Mouse (Mus musculus): ENCODE results near the gene Dusp16. TPM values are rescaled to one million over a fixed set of nuclear protein-coding genes. Genes with fewer than 3 reads are reported as not detected.

Dusp16 gene
- polyA plus RNA-seq, 1 experiment = 3.3 TPM

GRCm38 (mm10) chr6:134829786-134830700, 37.6 kb upstream of the Dusp16 start, which contains the start of gene Crebl2:
Gene Crebl2 (plus strand): TSS chr6:134830154.
- peak within 1 kb of the TSS; percentile 52 for H3K4me3 ChIP-seq (ENCODE audit: insufficient read depth, poor library complexity, severe bottlenecking)
- H3K79me3 ChIP-seq (ENCODE audit: low read depth) = no peaks in the 10 kb centered on the region
- no peaks in the 10 kb centered on the region for H3K79me2 ChIP-seq (ENCODE audit: control insufficient read depth, insufficient read depth)
- H3K36me3 ChIP-seq (ENCODE audit: control insufficient read depth, insufficient read depth) = no peaks in the 10 kb centered on the region
- no peak for TF ChIP-seq MYOD1 (IDR thresholded peaks at IDR 0.05; ENCODE audit: control insufficient read depth, insufficient read length, low read depth)
- peak; percentile 51 for TF ChIP-seq MAX (IDR thresholded peaks at IDR 0.05)
- TF ChIP-seq FOSL1 (IDR thresholded peaks at IDR 0.05; ENCODE audit: insufficient read depth, low read length, poor library complexity, severe bottlenecking) = no peak
- no peaks in the 10 kb centered on the region for H3K27me3 ChIP-seq (ENCODE audit: control insufficient read depth, insufficient read depth, insufficient read length)
- H3ac ChIP-seq (ENCODE audit: control insufficient read depth, insufficient read length, low read depth) = peak within 1 kb of the TSS; percentile 63

DNA sequence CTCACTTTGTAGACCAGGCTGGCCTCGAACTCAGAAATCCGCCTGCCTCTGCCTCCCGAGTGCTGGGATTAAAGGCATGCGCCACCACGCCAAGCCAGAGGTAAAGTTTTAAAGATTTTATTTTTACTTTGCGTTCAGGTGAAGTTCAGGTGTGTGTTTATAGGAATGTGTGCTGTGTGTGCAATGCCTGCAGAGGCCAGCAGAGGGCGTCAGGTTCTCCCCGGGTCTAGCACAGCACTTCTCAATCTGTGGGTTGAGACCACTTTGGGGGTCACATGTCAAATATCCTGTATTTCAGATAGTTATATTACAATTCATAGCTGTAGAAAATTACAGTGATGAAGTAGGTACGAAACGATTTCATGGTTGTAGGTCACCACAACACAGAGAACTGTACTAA, 30.4 kb upstream of the Dusp16 start:
- H3K79me2 ChIP-seq (ENCODE audit: control insufficient read depth, insufficient read depth) = no peaks in the 10 kb centered on the region
- TF ChIP-seq MYOG (IDR thresholded peaks at IDR 0.05; ENCODE audit: control insufficient read depth, extremely low read depth, insufficient read length) = no peak
- TF ChIP-seq MAX (IDR thresholded peaks at IDR 0.05) = no peak
- TF ChIP-seq CTCF (IDR thresholded peaks at IDR 0.05; ENCODE audit: control insufficient read depth, insufficient read depth, insufficient read length) = no peak
- no peak for TF ChIP-seq USF1 (IDR thresholded peaks at IDR 0.05; ENCODE audit: low read depth)
- TF ChIP-seq CEBPB (IDR thresholded peaks at IDR 0.05; ENCODE audit: low read depth) = no peak
- TF ChIP-seq MYOD1 (IDR thresholded peaks at IDR 0.05; ENCODE audit: control insufficient read depth, insufficient read length, low read depth) = no peak
- TF ChIP-seq FOSL1 (IDR thresholded peaks at IDR 0.05; ENCODE audit: insufficient read depth, low read length, poor library complexity, severe bottlenecking) = no peak
- no peak overlapping the region for H3K4me3 ChIP-seq (ENCODE audit: insufficient read depth, poor library complexity, severe bottlenecking)
- H3K79me3 ChIP-seq (ENCODE audit: low read depth) = no peaks in the 10 kb centered on the region
- H3K27me3 ChIP-seq (ENCODE audit: control insufficient read depth, insufficient read depth, insufficient read length) = no peaks in the 10 kb centered on the region
- no peak overlapping the region for H3ac ChIP-seq (ENCODE audit: control insufficient read depth, insufficient read length, low read depth)
- H3K36me3 ChIP-seq (ENCODE audit: control insufficient read depth, insufficient read depth) = no peaks in the 10 kb centered on the region

DNA sequence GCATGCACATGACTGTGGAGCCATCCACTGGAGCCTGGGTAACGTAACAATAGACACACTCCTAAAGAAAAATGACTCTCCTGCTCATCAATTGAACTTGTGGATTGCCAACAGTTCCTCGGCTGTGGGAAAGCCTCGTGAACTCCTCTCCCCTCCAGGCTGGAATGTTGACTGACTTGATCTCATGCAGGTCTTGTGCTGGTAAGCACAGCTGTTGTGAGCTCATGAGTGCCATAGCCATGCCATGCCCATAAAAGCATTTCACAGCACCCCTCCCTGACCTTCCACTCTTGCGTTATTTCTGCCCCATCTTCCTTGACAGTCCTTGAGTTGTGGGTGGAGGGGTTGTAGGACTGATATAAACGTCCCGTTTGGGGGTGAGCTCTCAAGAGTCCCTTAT, 28.0 kb upstream of the Dusp16 start:
- Histone ChIP-seq H3K27me3 (ENCODE audit: control insufficient read depth, insufficient read depth, insufficient read length) (no peaks in the 10 kb centered on the region), H3ac (ENCODE audit: control insufficient read depth, insufficient read length, low read depth) (no peak overlapping the region), H3K36me3 (ENCODE audit: control insufficient read depth, insufficient read depth) (no peaks in the 10 kb centered on the region), H3K79me2 (ENCODE audit: control insufficient read depth, insufficient read depth) (no peaks in the 10 kb centered on the region), H3K79me3 (ENCODE audit: low read depth) (no peaks in the 10 kb centered on the region), H3K4me3 (ENCODE audit: insufficient read depth, poor library complexity, severe bottlenecking) (no peak overlapping the region)
- TF ChIP-seq FOSL1 (IDR thresholded peaks at IDR 0.05; ENCODE audit: insufficient read depth, low read length, poor library complexity, severe bottlenecking) (no peak), MYOG (IDR thresholded peaks at IDR 0.05; ENCODE audit: control insufficient read depth, extremely low read depth, insufficient read length) (no peak), MAX (IDR thresholded peaks at IDR 0.05) (no peak), CEBPB (IDR thresholded peaks at IDR 0.05; ENCODE audit: low read depth) (no peak), MYOD1 (IDR thresholded peaks at IDR 0.05; ENCODE audit: control insufficient read depth, insufficient read length, low read depth) (no peak), USF1 (IDR thresholded peaks at IDR 0.05; ENCODE audit: low read depth) (no peak)

DNA sequence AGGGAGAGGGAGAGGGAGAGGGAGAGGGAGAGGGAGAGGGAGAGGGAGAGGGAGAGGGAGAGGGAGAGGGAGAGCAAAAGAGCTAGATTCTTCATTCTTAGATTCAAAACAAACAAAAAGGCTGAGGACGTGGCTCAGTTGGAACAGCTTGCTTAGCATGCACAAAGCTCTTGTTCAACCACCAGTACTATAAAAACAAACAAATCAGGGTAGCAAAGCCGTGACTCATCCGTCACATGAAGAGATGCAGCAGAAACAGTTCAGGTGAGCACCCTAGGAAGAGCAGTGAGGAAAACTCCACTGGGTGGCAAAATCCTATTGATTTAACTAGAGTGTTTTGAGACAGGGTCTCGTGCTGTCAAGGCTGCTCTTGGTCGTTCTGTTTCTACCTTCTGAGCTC, 27.3 kb upstream of the Dusp16 start:
- H3K79me2 ChIP-seq (ENCODE audit: control insufficient read depth, insufficient read depth) = no peaks in the 10 kb centered on the region
- H3K4me3 ChIP-seq (ENCODE audit: insufficient read depth, poor library complexity, severe bottlenecking) = no peak overlapping the region
- no peak overlapping the region for H3ac ChIP-seq (ENCODE audit: control insufficient read depth, insufficient read length, low read depth)
- no peaks in the 10 kb centered on the region for H3K79me3 ChIP-seq (ENCODE audit: low read depth)
- H3K27me3 ChIP-seq (ENCODE audit: control insufficient read depth, insufficient read depth, insufficient read length) = no peaks in the 10 kb centered on the region
- H3K36me3 ChIP-seq (ENCODE audit: control insufficient read depth, insufficient read depth) = no peaks in the 10 kb centered on the region
- TF ChIP-seq CEBPB (IDR thresholded peaks at IDR 0.05; ENCODE audit: low read depth) (no peak), MYOG (IDR thresholded peaks at IDR 0.05; ENCODE audit: control insufficient read depth, extremely low read depth, insufficient read length) (no peak), USF1 (IDR thresholded peaks at IDR 0.05; ENCODE audit: low read depth) (no peak), CTCF (IDR thresholded peaks at IDR 0.05; ENCODE audit: control insufficient read depth, insufficient read depth, insufficient read length) (no peak), FOSL1 (IDR thresholded peaks at IDR 0.05; ENCODE audit: insufficient read depth, low read length, poor library complexity, severe bottlenecking) (no peak), MAX (IDR thresholded peaks at IDR 0.05) (no peak), MYOD1 (IDR thresholded peaks at IDR 0.05; ENCODE audit: control insufficient read depth, insufficient read length, low read depth) (no peak)

DNA sequence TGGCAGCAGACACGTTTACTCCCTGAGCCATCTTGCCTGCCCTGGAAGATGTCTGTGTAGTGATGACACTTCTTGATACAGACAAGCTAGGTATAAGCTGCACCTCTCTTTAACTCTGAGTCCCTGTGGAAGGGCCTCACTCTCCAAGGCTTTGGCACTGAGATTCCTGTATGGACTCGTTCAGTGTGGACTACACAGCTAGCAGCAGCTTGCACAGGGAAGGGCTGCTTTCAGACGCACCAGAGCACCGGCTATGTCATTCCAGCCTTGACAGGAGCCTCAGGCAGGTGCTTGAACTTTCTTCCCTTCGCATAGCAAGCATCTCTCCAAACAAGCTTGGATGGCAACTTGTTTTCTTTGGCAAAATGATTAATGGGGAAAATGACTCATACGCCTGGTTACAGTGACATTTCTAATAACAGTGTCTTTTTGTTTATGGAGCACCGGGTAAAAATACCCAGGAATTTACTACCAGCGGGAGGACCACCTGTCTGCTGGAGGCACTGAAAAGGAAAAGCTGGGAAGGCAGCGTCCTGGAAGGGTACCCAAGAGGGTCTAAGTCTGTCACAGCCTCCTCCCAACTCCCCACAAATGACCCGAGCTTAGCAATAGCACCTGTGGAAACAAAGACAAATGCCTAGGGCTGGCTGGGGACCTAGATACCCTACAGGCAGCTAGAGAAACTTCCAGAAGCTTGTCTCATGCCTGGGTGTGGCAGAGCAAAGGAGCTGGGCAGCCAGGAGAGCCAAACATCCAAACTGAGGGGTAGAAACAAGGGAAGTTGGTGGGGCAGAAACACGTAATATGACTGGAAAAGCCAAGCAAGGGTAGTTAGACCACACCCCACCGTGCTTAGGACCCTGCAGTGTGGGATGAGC, 24.9 kb upstream of the Dusp16 start:
- TF ChIP-seq MYOG (IDR thresholded peaks at IDR 0.05; ENCODE audit: control insufficient read depth, extremely low read depth, insufficient read length) (no peak), MYOD1 (IDR thresholded peaks at IDR 0.05; ENCODE audit: control insufficient read depth, insufficient read length, low read depth) (peak; percentile 31), CTCF (IDR thresholded peaks at IDR 0.05; ENCODE audit: control insufficient read depth, insufficient read depth, insufficient read length) (no peak), CEBPB (IDR thresholded peaks at IDR 0.05; ENCODE audit: low read depth) (no peak), FOSL1 (IDR thresholded peaks at IDR 0.05; ENCODE audit: insufficient read depth, low read length, poor library complexity, severe bottlenecking) (no peak), USF1 (IDR thresholded peaks at IDR 0.05; ENCODE audit: low read depth) (no peak), MAX (IDR thresholded peaks at IDR 0.05) (no peak)
- Histone ChIP-seq H3K79me2 (ENCODE audit: control insufficient read depth, insufficient read depth) (no peaks in the 10 kb centered on the region), H3ac (ENCODE audit: control insufficient read depth, insufficient read length, low read depth) (no peak overlapping the region), H3K36me3 (ENCODE audit: control insufficient read depth, insufficient read depth) (no peaks in the 10 kb centered on the region), H3K79me3 (ENCODE audit: low read depth) (no peaks in the 10 kb centered on the region), H3K27me3 (ENCODE audit: control insufficient read depth, insufficient read depth, insufficient read length) (no peaks in the 10 kb centered on the region), H3K4me3 (ENCODE audit: insufficient read depth, poor library complexity, severe bottlenecking) (no peak overlapping the region)

All from C2C12 (cell line).